Mouse (Mus musculus) forebrain, postnatal 0 days (tissue): ENCODE measurements around the gene Slc35b1. TPM values are rescaled to one million over a fixed set of nuclear protein-coding genes. Genes with fewer than 3 reads are reported as not detected.

Source experiments
- ATAC-seq: fragments of 200-750 bp; cut with Nextera tagmentation; 2 replicates; pipeline ENCODE4 v1.8.0; 2017; ENCODE audit warnings: mild to moderate bottlenecking, moderate library complexity
- DNase-seq: peaks from one replicate; pipeline ENCODE4 v3.0.0-alpha.2; 2015
- H3K27ac ChIP-seq: fragments of 300-500 bp; sonication (generic); 2 replicates; pipeline ENCODE4 v1.5.1; 2014; ENCODE audit warnings: low read depth, mild to moderate bottlenecking, antibody characterized with exemption, low read length, moderate library complexity, mixed read lengths
- H3K27me3 ChIP-seq: fragments of 300-500 bp; sonication (generic); 2 replicates; pipeline ENCODE4 v1.6.1; 2014; ENCODE audit warnings: mild to moderate bottlenecking, low read length, mixed read lengths; ENCODE audit not compliant: insufficient read depth
- H3K36me3 ChIP-seq: fragments of 300-500 bp; sonication (generic); 2 replicates; pipeline ENCODE4 v1.6.1; 2014; ENCODE audit warnings: mild to moderate bottlenecking, moderate library complexity; ENCODE audit not compliant: insufficient read depth
- H3K4me1 ChIP-seq: fragments of 300-500 bp; sonication (generic); 2 replicates; pipeline ENCODE4 v1.6.1; 2014; ENCODE audit warnings: antibody characterized with exemption; ENCODE audit not compliant: insufficient read depth
- H3K4me2 ChIP-seq: fragments of 300-500 bp; sonication (generic); 2 replicates; pipeline ENCODE4 v1.6.1; 2014; ENCODE audit warnings: low read depth, mild to moderate bottlenecking, moderate library complexity
- H3K4me3 ChIP-seq: fragments of 300-500 bp; sonication (generic); 2 replicates; pipeline ENCODE4 v1.5.1; 2014; ENCODE audit warnings: low read depth, low read length, mixed read lengths
- H3K9ac ChIP-seq: fragments of 300-500 bp; sonication (generic); 2 replicates; pipeline ENCODE4 v1.6.1; 2014; ENCODE audit warnings: mild to moderate bottlenecking
- H3K9me3 ChIP-seq: fragments of 300-500 bp; sonication (generic); 2 replicates; pipeline ENCODE4 v1.6.1; 2016; ENCODE audit warnings: low read length
- CTCF ChIP-seq: sonication (generic); IDR thresholded peaks from 2 replicates; pipeline ENCODE4 v1.5.1; 2016; ENCODE audit warnings: antibody characterized with exemption, control low read depth, low read depth
- WGBS: fragments of 180-500 bp; shearing (Covaris S2); extraction: QIAGEN DNeasy Blood & Tissue Kit; methylation state at CpG from one replicate; pipeline ENCODE4 v1.1.7; 2014; 5-methylcytosine and 5-hydroxymethylcytosine counted together
- polyA plus RNA-seq: library from polyadenylated mRNA; unstranded; fragments of >200 nt; fragmentation: Nextera tagmentation; extraction: Ambion mirVana; gene quantifications from 2 replicates; pipeline ENCODE4 v1.2.1, GENCODE M21; 2015
- total RNA-seq: library from RNA; depleted of rRNA; stranded (reverse); fragments of >200 nt; gene quantifications from 2 replicates; pipeline ENCODE4 v1.2.3, GENCODE M21; 2014

Slc35b1 gene
- total and polyA plus RNA-seq, 2 experiments from 2014 or later: 109 to 160 TPM

DNA sequence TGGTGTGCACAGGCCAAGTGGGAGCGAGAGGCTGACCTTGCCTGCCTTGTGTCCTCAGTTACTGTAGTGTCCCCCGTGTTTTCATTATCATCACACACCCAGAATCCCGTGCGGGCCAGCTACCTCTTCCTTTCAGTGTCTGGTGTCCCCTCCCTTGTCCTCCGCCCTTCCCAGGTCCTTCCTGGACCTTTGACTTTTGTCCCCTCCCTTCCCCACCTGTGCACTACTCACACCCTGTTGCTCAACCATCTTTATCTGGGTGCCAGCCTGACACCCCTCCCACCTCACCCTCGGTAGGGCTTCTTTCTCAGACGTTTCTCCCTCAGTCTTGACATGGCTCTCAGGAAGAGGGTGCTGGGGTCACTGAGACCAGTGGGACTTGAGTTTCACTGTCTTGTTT, 2.9 kb downstream of the Slc35b1 start:
- no peak overlapping the region for H3K9ac ChIP-seq
- H3K27me3 ChIP-seq: no peaks in the 10 kb centered on the region
- H3K4me3 ChIP-seq: no peak overlapping the region
- no peak overlapping the region for H3K4me2 ChIP-seq
- TF ChIP-seq CTCF: no peak
- H3K4me1 ChIP-seq: peaks cover 10% of the 10 kb centered on the region; the same call in 1 of the 2 replicates
- 96% methylated on average over 7 of the region's 7 CpGs for WGBS
- DNase-seq: no peak
- H3K27ac ChIP-seq: no peak overlapping the region
- H3K36me3 ChIP-seq: peaks cover 41% of the 10 kb centered on the region
- ATAC-seq: no peak
- H3K9me3 ChIP-seq: no peaks in the 10 kb centered on the region

DNA sequence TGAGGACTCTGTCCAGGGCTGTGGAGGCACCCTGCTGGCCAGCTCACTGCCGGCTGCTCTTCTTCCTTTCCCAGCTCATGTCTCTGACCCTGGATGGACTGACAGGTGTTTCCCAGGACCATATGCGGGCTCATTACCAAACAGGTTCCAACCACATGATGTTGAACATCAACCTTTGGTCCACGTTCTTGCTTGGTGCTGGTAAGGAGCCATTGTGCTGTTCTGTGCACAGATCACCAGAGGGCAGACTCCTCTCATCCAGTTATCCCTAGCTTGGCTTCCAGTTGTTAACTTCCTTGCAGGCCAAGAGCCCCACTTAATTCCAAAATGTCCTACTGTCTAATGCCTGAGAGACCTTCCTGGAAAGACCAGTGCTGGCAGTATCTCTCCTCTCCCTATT, 4.5 kb downstream of the Slc35b1 start:
- peak; percentile 67 for TF ChIP-seq CTCF
- Histone ChIP-seq H3K27ac (no peak overlapping the region), H3K4me2 (no peak overlapping the region), H3K36me3 (peaks cover 46% of the 10 kb centered on the region), H3K9ac (no peak overlapping the region), H3K9me3 (no peaks in the 10 kb centered on the region), H3K27me3 (no peaks in the 10 kb centered on the region), H3K4me1 (peaks cover 10% of the 10 kb centered on the region; the same call in 1 of the 2 replicates), H3K4me3 (no peak overlapping the region)
- no peak for DNase-seq
- WGBS: 69% methylated on average over 3 of the region's 3 CpGs
- no peak for ATAC-seq

DNA sequence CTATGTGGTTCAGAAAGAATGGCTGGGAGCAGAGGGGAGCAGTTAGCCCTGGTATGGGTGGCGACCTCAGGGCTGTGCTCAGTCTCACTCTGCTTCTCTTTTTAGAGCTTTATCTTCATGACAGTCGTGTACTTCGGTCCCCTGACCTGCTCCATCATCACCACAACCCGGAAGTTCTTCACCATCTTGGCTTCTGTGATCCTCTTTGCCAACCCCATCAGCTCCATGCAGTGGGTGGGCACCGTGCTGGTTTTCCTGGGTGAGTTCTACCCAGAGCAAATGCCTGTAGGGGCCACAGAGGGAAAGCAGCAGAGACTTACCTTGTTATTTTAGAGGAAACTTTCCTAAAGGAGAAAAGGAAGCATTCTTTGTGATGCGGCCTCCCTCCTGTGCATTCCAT, 5.9 kb downstream of the Slc35b1 start:
- 93% methylated on average over 6 of the region's 6 CpGs for WGBS

DNA sequence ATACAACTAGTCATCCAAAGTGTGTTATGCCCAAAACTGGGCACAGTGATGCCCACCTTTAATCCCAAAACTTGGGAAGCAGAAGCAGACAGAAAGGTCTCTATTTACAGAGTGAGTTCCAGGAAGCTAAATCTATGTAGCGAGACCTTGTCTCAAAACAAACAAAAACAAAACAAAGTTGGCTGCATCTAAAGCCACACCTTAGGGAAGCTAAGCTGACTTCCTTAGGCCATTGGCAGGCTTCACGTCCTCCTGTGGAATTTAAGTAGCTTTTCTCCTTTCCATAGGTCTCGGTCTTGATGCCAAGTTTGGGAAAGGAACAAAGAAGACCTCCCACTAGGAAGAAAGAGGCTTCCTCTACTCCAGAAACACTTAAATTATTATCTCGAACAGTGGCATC, 6.7 kb downstream of the Slc35b1 start:
- Histone ChIP-seq H3K27ac (peak overlapping the region; percentile 64; the same call in 1 of the 2 replicates), H3K4me2 (no peak overlapping the region), H3K4me1 (no peaks in the 10 kb centered on the region), H3K4me3 (no peak overlapping the region), H3K27me3 (no peaks in the 10 kb centered on the region), H3K9me3 (no peaks in the 10 kb centered on the region), H3K9ac (no peak overlapping the region), H3K36me3 (peaks cover 46% of the 10 kb centered on the region)
- WGBS: 55% methylated on average over 4 of the region's 4 CpGs
- TF ChIP-seq CTCF: no peak
- no peak for DNase-seq
- ATAC-seq: no peak

More for the DNA sequence above, 5.9 kb downstream of the Slc35b1 start:
- no peak for TF ChIP-seq CTCF
- DNase-seq (no peak), ATAC-seq (no peak)
- no peak overlapping the region for H3K4me2 ChIP-seq
- peaks cover 7% of the 10 kb centered on the region; the same call in 1 of the 2 replicates for H3K4me1 ChIP-seq
- H3K36me3 ChIP-seq: peaks cover 46% of the 10 kb centered on the region
- no peaks in the 10 kb centered on the region for H3K9me3 ChIP-seq
- no peaks in the 10 kb centered on the region for H3K27me3 ChIP-seq
- no peak overlapping the region for H3K4me3 ChIP-seq
- no peak overlapping the region for H3K9ac ChIP-seq
- 0 out of 2 replicates have a peak overlapping the region, but pooled peaks have one; percentile 11 for H3K27ac ChIP-seq

DNA sequence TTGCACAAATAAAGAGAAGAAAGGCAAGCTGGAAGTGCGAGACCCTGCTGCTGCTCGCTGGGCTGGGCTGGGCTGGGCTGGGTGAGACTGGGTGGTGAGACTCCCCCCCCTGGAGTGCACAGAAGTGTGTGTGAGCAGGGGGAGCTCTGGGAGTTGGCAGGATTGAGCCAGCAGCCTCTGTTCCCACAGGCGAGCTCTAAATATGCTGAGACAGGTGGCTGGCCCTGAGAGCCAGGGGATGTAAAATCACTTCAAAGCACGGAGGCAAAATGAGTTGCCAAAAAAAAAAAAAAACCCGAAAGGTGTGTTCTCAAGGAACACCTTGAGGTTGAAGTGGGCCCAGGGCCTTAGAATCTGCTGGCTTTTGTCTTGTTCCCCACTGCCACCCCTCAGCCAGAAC, 7.3 kb downstream of the Slc35b1 start:
- Histone ChIP-seq H3K9me3 (no peaks in the 10 kb centered on the region), H3K27me3 (no peaks in the 10 kb centered on the region), H3K4me2 (no peak overlapping the region), H3K9ac (no peak overlapping the region), H3K4me1 (no peaks in the 10 kb centered on the region), H3K27ac (peak overlapping the region; percentile 64), H3K36me3 (peaks cover 46% of the 10 kb centered on the region), H3K4me3 (no peak overlapping the region)
- ATAC-seq: peak; percentile 67
- 46% methylated on average over 5 of the region's 5 CpGs for WGBS
- DNase-seq: peak; percentile 65
- no peak for TF ChIP-seq CTCF

DNA sequence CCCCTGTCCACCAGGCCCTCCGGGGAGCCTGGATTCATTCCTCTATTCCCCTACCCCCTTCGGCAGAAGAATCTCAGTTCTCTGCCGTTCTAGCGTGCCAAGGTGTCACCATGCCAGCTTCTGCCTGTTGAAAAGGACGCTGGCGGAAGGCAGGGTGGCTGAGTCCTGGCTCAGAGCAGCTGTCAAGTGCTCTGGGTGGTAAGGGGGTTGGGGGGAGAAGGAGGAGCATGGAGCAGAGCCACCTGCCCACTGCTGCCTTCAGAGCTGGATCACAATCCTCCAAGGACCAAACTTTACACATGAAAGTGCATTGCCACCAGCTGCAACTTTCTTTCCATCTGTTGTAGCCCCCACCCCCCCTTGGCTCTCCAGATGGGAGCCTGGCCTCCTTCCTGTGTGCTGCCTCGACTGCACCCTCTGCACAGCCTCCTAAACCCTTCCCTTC, 7.8 kb downstream of the Slc35b1 start:
- no peaks in the 10 kb centered on the region for H3K4me1 ChIP-seq
- H3K27me3 ChIP-seq: no peaks in the 10 kb centered on the region
- ATAC-seq: peak; percentile 86
- 23% methylated on average over 7 of the region's 7 CpGs for WGBS
- TF ChIP-seq CTCF: no peak
- peak; percentile 82 for DNase-seq
- no peak overlapping the region for H3K9ac ChIP-seq
- H3K36me3 ChIP-seq: peaks cover 43% of the 10 kb centered on the region
- H3K4me3 ChIP-seq: no peak overlapping the region
- no peak overlapping the region for H3K4me2 ChIP-seq
- no peaks in the 10 kb centered on the region for H3K9me3 ChIP-seq
- H3K27ac ChIP-seq: peak overlapping the region; percentile 64

DNA sequence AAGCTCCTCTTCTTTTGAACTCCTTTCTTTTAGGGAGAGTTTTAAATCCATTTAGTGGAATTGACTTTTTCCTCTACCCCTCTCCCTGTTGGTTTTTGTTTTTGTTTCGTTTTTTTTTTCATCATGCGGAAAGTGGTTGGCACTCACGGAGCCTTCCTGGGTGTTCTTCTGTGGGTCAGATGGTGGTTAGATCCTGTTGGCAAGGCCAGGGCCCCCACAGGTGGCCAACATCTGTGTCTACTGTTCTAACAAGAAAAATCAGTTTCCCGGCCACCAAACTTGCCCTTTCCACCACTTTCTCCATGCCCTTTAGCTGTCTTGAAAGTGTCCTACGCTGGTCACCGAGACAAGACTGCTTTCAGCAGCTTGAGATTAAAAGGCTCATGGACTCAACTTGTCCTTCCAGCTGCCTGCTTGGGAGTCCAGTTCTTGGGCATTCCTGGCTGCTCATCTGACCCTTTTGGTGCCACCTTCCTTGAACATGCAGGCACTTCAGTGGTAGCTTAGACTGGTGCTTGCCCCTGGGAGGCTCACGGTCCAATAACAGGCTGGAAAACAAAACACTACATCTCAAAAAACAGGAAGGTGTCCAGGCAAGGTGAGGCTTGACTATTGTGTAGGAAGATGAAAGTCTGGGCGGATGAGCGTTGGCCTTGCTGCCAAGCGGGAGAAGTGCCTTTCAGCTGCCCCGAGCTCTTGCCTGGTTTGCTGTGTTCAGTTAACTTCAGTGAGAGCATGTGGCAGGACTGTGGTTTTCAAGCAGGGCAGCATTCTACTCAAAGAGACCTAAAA, 8.4 kb downstream of the Slc35b1 start:
- H3K36me3 ChIP-seq: peaks cover 37% of the 10 kb centered on the region
- no peak for DNase-seq

More for the DNA sequence above, 8.4 kb downstream of the Slc35b1 start:
- no peak for ATAC-seq
- Histone ChIP-seq H3K9me3 (no peaks in the 10 kb centered on the region), H3K4me3 (no peak overlapping the region), H3K4me1 (no peaks in the 10 kb centered on the region), H3K27me3 (no peaks in the 10 kb centered on the region), H3K9ac (no peak overlapping the region), H3K27ac (peak overlapping the region; percentile 57), H3K4me2 (no peak overlapping the region)
- 64% methylated on average over 11 of the region's 11 CpGs for WGBS
- TF ChIP-seq CTCF: no peak
